Mouse (Mus musculus): ENCODE measurements around the gene 1700122O11Rik. TPM values are rescaled to one million over a fixed set of nuclear protein-coding genes. Genes with fewer than 3 reads are reported as not detected.

Gene 1700122O11Rik
- total RNA-seq, 2 experiments from 2014 or later: not detected

- intact Hi-C loops (cut with DNase I): no loop called here
- DNase-seq: no peak
Measured at GRCm38 (mm10) chr17:47990392-47991123, 47.5 kb downstream of the 1700122O11Rik start.

GRCm38 (mm10) chr17:47989951-47990378 lies 48.1 kb downstream of the 1700122O11Rik start:
- DNase-seq: no peak
- intact Hi-C loops (cut with DNase I): no loop called here

DNA sequence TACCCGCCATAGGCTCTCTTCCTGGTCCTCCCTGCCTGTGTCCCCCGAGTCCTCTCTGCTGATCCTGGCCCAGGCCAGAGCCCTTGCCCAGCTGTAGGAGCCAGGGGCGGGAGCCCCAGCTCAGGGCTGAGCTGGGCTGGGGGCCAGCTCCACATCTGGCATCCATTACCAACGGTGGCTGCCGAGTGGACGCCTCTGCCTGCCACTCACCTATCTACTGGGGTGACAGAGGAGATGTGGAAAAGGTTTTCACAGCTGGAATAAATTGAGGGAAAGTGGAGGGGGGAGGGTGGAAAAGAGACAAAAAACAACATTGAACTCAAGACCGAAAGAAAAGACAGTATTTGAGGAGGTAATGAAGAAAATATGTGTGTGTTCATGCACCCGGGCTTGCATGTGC lies 49.3 kb downstream of the 1700122O11Rik start:
- DNase-seq: peak; percentile 35 to 61
- intact Hi-C loops (cut with DNase I): no loop called here

DNA sequence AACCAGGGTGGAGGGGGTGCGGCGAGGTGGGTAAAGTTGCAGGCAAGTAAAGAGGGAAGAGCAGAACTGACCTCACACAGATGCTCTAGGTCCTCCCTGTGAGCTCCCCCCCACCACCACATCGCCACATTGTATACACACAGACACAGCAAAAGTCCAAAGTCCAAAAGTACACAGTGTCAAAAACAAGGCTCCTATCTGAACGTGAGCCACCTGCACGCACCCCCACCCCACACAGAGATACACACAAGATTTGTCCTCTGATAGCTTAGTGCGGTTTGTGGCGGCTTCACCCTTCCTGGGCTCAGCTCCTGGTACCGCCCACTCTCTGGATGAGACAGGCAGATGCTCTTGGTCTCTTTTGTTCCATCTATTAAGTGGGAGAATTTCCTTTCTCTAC lies 50.0 kb downstream of the 1700122O11Rik start:
- DNase-seq: no peak
- intact Hi-C loops (cut with DNase I): no loop called here

Other genes with a start within 250 kb of the 1700122O11Rik start
- 1 to 10 TPM; 2.8 to 3.9 TPM for gene Mdfi, start 203.6 kb downstream of the 1700122O11Rik start, total RNA-seq (2021)
- gene Foxp4, start 113.6 kb downstream of the 1700122O11Rik start, total RNA-seq (2021): 10 to 100 TPM; 12.2 to 13.6 TPM
- not detected for gene 1700067P10Rik, start 51.0 kb upstream of the 1700122O11Rik start, total RNA-seq (2021)
- gene 9830107B12Rik, start 108.0 kb upstream of the 1700122O11Rik start, total RNA-seq (2021): not detected
- gene A530064D06Rik, start 129.0 kb upstream of the 1700122O11Rik start, total RNA-seq (2021): not detected
- under 1 TPM; 0.10 to 0.15 TPM for gene Trem1, start 194.5 kb upstream of the 1700122O11Rik start, total RNA-seq (2021)
- not detected for gene Trem3, start 209.5 kb upstream of the 1700122O11Rik start, total RNA-seq (2021)
- under 1 TPM in 1 of 2 experiments, not detected in 1; 0.29 TPM for gene Treml4, start 226.0 kb upstream of the 1700122O11Rik start, total RNA-seq (2021)